Mouse (Mus musculus) ES-E14 (cell line): ENCODE results near the gene Gmpr.

Experiments
- CHD2 ChIP-seq: IDR thresholded peaks from 2 replicates; pipeline ENCODE4 v1.6.1; 2014; ENCODE audit warnings: mild to moderate bottlenecking, low read depth, low read length, inconsistent platforms
- HCFC1 ChIP-seq: IDR thresholded peaks from 2 replicates; pipeline ENCODE4 v1.6.1; 2012; ENCODE audit warnings: low read length, inconsistent platforms, borderline replicate concordance; ENCODE audit not compliant: insufficient read depth
- MAFK ChIP-seq: IDR thresholded peaks from 2 replicates; pipeline ENCODE4 v1.6.1; 2014; ENCODE audit warnings: mild to moderate bottlenecking, low read depth, low read length, inconsistent platforms; ENCODE audit not compliant: insufficient read depth
- ZC3H11A ChIP-seq: IDR thresholded peaks from 2 replicates; pipeline ENCODE4 v1.6.1; 2012; ENCODE audit warnings: low read depth, mild to moderate bottlenecking, inconsistent platforms, low read length, borderline replicate concordance
- ZNF384 ChIP-seq: IDR thresholded peaks from 2 replicates; pipeline ENCODE4 v1.6.1; 2012; ENCODE audit warnings: low read depth, low read length, inconsistent platforms

- no peak for TF ChIP-seq CHD2
- no peak for TF ChIP-seq ZC3H11A
- TF ChIP-seq ZNF384: no peak
- no peak for TF ChIP-seq HCFC1
- no peak for TF ChIP-seq MAFK
These were observed 47.1 kb upstream of the Gmpr start for GRCm38 (mm10) chr13:45460177-45460576.
